ENCODE assay signal across 9 mouse cellular contexts in the genomic region with DNA sequence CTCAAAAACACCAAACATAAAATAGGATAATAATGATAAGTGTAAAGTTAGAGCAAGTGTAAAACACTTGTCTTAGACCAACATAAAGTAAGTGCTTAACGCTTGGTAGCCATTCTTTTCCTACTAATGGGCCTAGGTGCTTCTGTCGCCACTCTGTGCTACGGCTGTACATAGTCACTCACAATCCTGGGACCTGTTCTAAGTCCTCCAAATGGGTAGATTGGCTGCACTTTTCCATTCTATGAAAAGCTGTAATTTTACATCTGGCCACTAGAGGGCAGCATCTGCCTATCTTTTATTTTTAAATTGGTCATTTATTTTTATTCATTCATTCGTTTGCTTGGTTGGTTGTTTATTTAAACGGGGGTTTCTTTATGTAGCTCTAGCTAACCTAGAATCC. TPM values are rescaled to one million over a fixed set of nuclear protein-coding genes. Genes with fewer than 3 reads are reported as not detected.
DNase-seq lines count a peak whose midpoint lies in the region; ATAC-seq and TF ChIP-seq lines count a peak whose summit lies in the region.
"Had no signal": no experiment of that assay in that cellular context is flagged by ENCODE, and none has a peak within 500 bp of the region (broad histone marks: within the 10 kb centered on the region; RNA-seq: fewer than 3 reads in every experiment).

No protein-coding gene starts in this region.

- WGBS in forebrain, postnatal 0 days, result 7% methylated on average over 5 of the region's 5 CpGs
- 5% methylated on average over 5 of the region's 5 CpGs for WGBS in forebrain, embryonic 16.5 days
- 5% methylated on average over 5 of the region's 5 CpGs for WGBS in lung, embryonic 16.5 days

- no peaks in the 10 kb centered on the region for H3K27me3 ChIP-seq in forebrain, postnatal 0 days (ENCODE audit: insufficient read depth, low read length)
- no peaks in the 10 kb centered on the region for H3K27me3 ChIP-seq in forebrain, embryonic 16.5 days (replicated peaks; ENCODE audit: control insufficient read depth, insufficient read depth, low read length)
- no peaks in the 10 kb centered on the region for H3K27me3 ChIP-seq in lung, embryonic 16.5 days (ENCODE audit: control insufficient read depth, insufficient read depth, low read depth, low read length)

- H3K27ac ChIP-seq in forebrain, postnatal 0 days (ENCODE audit: low read depth, low read length), result no peak overlapping the region
- no peak overlapping the region for H3K27ac ChIP-seq in forebrain, embryonic 16.5 days (ENCODE audit: low read length)
- no peak overlapping the region for H3K27ac ChIP-seq in lung, embryonic 16.5 days (ENCODE audit: low read length)

- 0 out of 2 replicates have a peak overlapping the region, but pooled peaks have one; percentile 4 for H3K4me2 ChIP-seq in forebrain, postnatal 0 days (ENCODE audit: low read depth)
- H3K4me2 ChIP-seq in forebrain, embryonic 16.5 days (ENCODE audit: low read length), result no peak overlapping the region
- peak overlapping the region; percentile 25 for H3K4me2 ChIP-seq in lung, embryonic 16.5 days (ENCODE audit: low read depth, low read length)

- peak; percentile 78 for TF ChIP-seq CTCF in forebrain, postnatal 0 days (IDR thresholded peaks at IDR 0.05; ENCODE audit: low read depth)

- H3K36me3 ChIP-seq in forebrain, postnatal 0 days (ENCODE audit: insufficient read depth), result no peaks in the 10 kb centered on the region
- no peaks in the 10 kb centered on the region for H3K36me3 ChIP-seq in forebrain, embryonic 16.5 days (ENCODE audit: control insufficient read depth, insufficient read depth)
- H3K36me3 ChIP-seq in lung, embryonic 16.5 days (ENCODE audit: control insufficient read depth, insufficient read depth, low read length), result no peaks in the 10 kb centered on the region

- no peaks in the 10 kb centered on the region for H3K9me3 ChIP-seq in forebrain, postnatal 0 days (ENCODE audit: low read length)
- H3K9me3 ChIP-seq in forebrain, embryonic 16.5 days (ENCODE audit: control insufficient read depth, low read length), result no peaks in the 10 kb centered on the region
- no peaks in the 10 kb centered on the region for H3K9me3 ChIP-seq in lung, embryonic 16.5 days (ENCODE audit: control insufficient read depth, low read length)

- ATAC-seq in forebrain, postnatal 0 days, result no peak
- ATAC-seq in forebrain, embryonic 16.5 days, result no peak
- no peak for ATAC-seq in lung, embryonic 16.5 days (ENCODE audit: low read depth)

- DNase-seq in forebrain, postnatal 0 days, result peak; percentile 66
- DNase-seq in lung, adult 18-20 months, result no peak
- DNase-seq in brain, adult 2 months (ENCODE audit: low read depth, low spot score), result peak; percentile 50
- peak; percentile 71 for DNase-seq in naive thymus-derived CD4-positive, alpha-beta T cell, adult 2 months (ENCODE audit: low read depth)
- DNase-seq in right cerebral cortex, postnatal 10 days (ENCODE audit: low spot score in 2 of 2), result no peak
- DNase-seq in testis, postnatal 10 days (ENCODE audit: low spot score), result no peak
- DNase-seq: adrenal gland, postnatal 10 days had no signal

- no peak overlapping the region for H3K4me3 ChIP-seq in forebrain, postnatal 0 days (ENCODE audit: low read depth, low read length)
- H3K4me3 ChIP-seq in forebrain, embryonic 16.5 days (replicated peaks; ENCODE audit: low read length), result no peak overlapping the region
- no peak overlapping the region for H3K4me3 ChIP-seq in lung, embryonic 16.5 days (ENCODE audit: low read length)

- H3K9ac ChIP-seq in forebrain, postnatal 0 days, result no peak overlapping the region
- no peak overlapping the region for H3K9ac ChIP-seq in forebrain, embryonic 16.5 days (replicated peaks; ENCODE audit: low read depth, low read length)
- H3K9ac ChIP-seq in lung, embryonic 16.5 days (ENCODE audit: low read length), result no peak overlapping the region

- no peaks in the 10 kb centered on the region for H3K4me1 ChIP-seq in forebrain, postnatal 0 days (ENCODE audit: insufficient read depth)
- peaks cover 3% of the 10 kb centered on the region; the same call in 1 of the 2 replicates for H3K4me1 ChIP-seq in forebrain, embryonic 16.5 days (replicated peaks; ENCODE audit: control insufficient read depth, insufficient read depth, low read length)
- H3K4me1 ChIP-seq in lung, embryonic 16.5 days (replicated peaks; ENCODE audit: control insufficient read depth, insufficient read depth, low read length), result no peaks in the 10 kb centered on the region

RNA-seq across cellular contexts. Expression of a gene that starts 44.9 kb away (rescaled TPM):
- total RNA-seq in forebrain, postnatal 0 days (2014; rRNA removed), result 15.3 and 24.1 TPM in 2 replicates
- 37.0 and 43.8 TPM in 2 replicates for polyA plus RNA-seq in forebrain, postnatal 0 days (2015; fragmentation: Nextera tagmentation; extraction: Ambion mirVana)
- polyA plus RNA-seq in forebrain, embryonic 16.5 days (2015; fragmentation: Nextera tagmentation; extraction: Ambion mirVana), result 22.6 and 26.7 TPM in 2 replicates
- polyA plus RNA-seq in lung, embryonic 16.5 days (2015; fragmentation: Nextera tagmentation; extraction: Ambion mirVana), result 131 and 152 TPM in 2 replicates

Comparison
In these comparisons a context has a peak if more than half of its experiments do, and no peak if none do; other contexts are left out.
1. DNase-seq: peak in forebrain, postnatal 0 days (single experiment), brain, adult 2 months (single experiment) and naive thymus-derived CD4-positive, alpha-beta T cell, adult 2 months (single experiment); none in lung, adult 18-20 months (0 of 2), right cerebral cortex, postnatal 10 days (0 of 2) and testis, postnatal 10 days (single experiment).